Comparison of ENCODE assay signal across 14 mouse cellular contexts in the genomic region with DNA sequence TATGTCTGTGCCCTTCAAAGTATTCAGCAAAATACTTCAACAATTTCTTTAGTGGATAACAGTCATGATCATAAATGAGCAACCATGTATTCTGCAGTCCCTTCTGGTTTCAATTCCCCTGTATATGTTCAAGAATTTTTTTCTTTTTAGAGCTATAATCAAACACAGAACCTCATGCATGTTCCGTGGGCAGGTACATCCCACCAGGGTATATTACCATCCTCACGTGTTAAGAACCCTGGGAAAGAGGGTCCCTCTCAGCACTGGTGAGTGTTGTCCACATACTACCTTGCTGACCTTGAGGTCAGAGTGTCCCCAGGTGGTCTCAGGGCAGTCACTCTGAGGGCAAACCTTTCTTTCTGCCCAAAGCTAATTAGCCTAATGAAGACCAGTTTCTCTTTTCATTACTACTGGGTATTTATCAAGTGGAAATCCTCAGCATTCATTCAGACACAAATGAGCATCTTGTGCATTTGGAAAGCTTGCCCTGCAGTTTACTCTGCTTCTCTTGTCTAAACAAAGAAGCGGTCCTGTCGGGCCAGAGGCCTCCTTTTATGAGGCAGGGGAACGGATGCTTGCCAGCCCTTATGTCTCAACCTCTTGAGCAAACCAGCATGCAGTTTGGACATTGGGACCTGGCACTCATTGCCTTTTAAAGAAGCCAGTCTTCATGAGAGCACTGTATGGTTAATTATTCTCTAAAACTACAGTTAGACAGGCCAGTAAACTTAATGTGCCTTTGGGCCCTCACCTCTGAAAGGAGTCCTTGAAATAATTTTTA.
A peak's percentile ranks its signal among the peaks of the same experiment; 100 is the strongest.
DNase-seq lines count a peak whose midpoint lies in the region; ATAC-seq and TF ChIP-seq lines count a peak whose summit lies in the region.
"Had no signal": no experiment of that assay in that cellular context is flagged by ENCODE, and none has a peak within 500 bp of the region (broad histone marks: within the 10 kb centered on the region; RNA-seq: fewer than 3 reads in every experiment).

No protein-coding gene starts in this region.

- H3K4me1 ChIP-seq in testis, adult 2 months (ENCODE audit: control insufficient read depth, insufficient read depth, low read length), result no peaks in the 10 kb centered on the region
- H3K4me1 ChIP-seq in kidney, adult 2 months (ENCODE audit: control insufficient read depth, insufficient read depth, low read length), result peaks cover 5% of the 10 kb centered on the region
- H3K4me1 ChIP-seq in limb, embryonic 13.5 days, result peaks cover 14% of the 10 kb centered on the region
- H3K4me1 ChIP-seq: liver, embryonic 15.5 days; stomach, embryonic 15.5 days had no signal

- H3K4me2 ChIP-seq in limb, embryonic 13.5 days (replicated peaks), result no peak overlapping the region
- H3K4me2 ChIP-seq: heart, embryonic 15.5 days; liver, embryonic 15.5 days; stomach, embryonic 15.5 days had no signal

- no peaks in the 10 kb centered on the region for H3K36me3 ChIP-seq in testis, adult 2 months (ENCODE audit: control insufficient read depth, insufficient read depth, low read length)
- no peaks in the 10 kb centered on the region for H3K36me3 ChIP-seq in kidney, adult 2 months (ENCODE audit: control insufficient read depth, insufficient read depth, low read length)
- no peaks in the 10 kb centered on the region for H3K36me3 ChIP-seq in limb, embryonic 13.5 days
- H3K36me3 ChIP-seq: G1E; heart, embryonic 15.5 days; liver, embryonic 15.5 days; stomach, embryonic 15.5 days had no signal

- H3K27me3 ChIP-seq in testis, adult 2 months (ENCODE audit: control insufficient read depth, insufficient read depth, low read length), result no peaks in the 10 kb centered on the region
- H3K27me3 ChIP-seq in kidney, adult 2 months (replicated peaks; ENCODE audit: control insufficient read depth, insufficient read depth, low read length), result no peaks in the 10 kb centered on the region; the same call in 1 of the 2 replicates
- no peaks in the 10 kb centered on the region for H3K27me3 ChIP-seq in limb, embryonic 13.5 days
- H3K27me3 ChIP-seq: liver, embryonic 15.5 days; stomach, embryonic 15.5 days had no signal

- H3K9me3 ChIP-seq in limb, embryonic 13.5 days, result no peaks in the 10 kb centered on the region
- H3K9me3 ChIP-seq: G1E; heart, embryonic 15.5 days; liver, embryonic 15.5 days; stomach, embryonic 15.5 days had no signal

- peak overlapping the region; percentile 0; the same call in 1 of the 2 replicates for H3K4me3 ChIP-seq in testis, adult 2 months (ENCODE audit: control insufficient read depth, low read depth, low read length)
- H3K4me3 ChIP-seq in kidney, adult 2 months (ENCODE audit: insufficient read depth, low read depth, low read length), result no peak overlapping the region
- H3K4me3 ChIP-seq in limb, embryonic 13.5 days, result no peak overlapping the region
- H3K4me3 ChIP-seq: heart, embryonic 15.5 days; layer of hippocampus, adult 2 months; liver, embryonic 15.5 days; stomach, embryonic 15.5 days had no signal

- DNase-seq in layer of hippocampus, adult 8-10 months (ENCODE audit: low spot score in 2 of 2), result peak; percentile 14 to 30
- DNase-seq in layer of hippocampus, adult 11-12 months (ENCODE audit: low spot score), result no peak
- DNase-seq in testis, postnatal 10 days (ENCODE audit: low spot score), result no peak
- peak; percentile 90 for DNase-seq in kidney, adult 2 months
- no peak for DNase-seq in cerebellum, adult 8-10 months
- no peak for DNase-seq in thymus, postnatal 14 days
- DNase-seq: cerebellum, postnatal 25 days had no signal

- H3K27ac ChIP-seq in testis, adult 2 months (ENCODE audit: control insufficient read depth, insufficient read depth, low read depth, low read length), result no peak overlapping the region
- H3K27ac ChIP-seq in kidney, adult 2 months (ENCODE audit: insufficient read depth, low read depth, low read length), result peak overlapping the region; percentile 55; the same call in 1 of the 2 replicates
- H3K27ac ChIP-seq in limb, embryonic 13.5 days, result peak overlapping the region; percentile 39; the same call in 1 of the 2 replicates
- H3K27ac ChIP-seq: heart, embryonic 15.5 days; layer of hippocampus, adult 2 months; liver, embryonic 15.5 days; stomach, embryonic 15.5 days had no signal

- 39% methylated on average over 5 of the region's 5 CpGs for WGBS in kidney, adult 2 months
- WGBS in limb, embryonic 13.5 days, result 16% methylated on average over 5 of the region's 5 CpGs

- no peak for TF ChIP-seq POLR2A in testis, adult 2 months (IDR thresholded peaks at IDR 0.05; ENCODE audit: control insufficient read depth, low read depth, low read length)
- no peak for TF ChIP-seq POLR2A in kidney, adult 2 months (IDR thresholded peaks at IDR 0.05; ENCODE audit: low read depth, low read length)

- ATAC-seq in limb, embryonic 13.5 days (ENCODE audit: low FRiP score, low read depth), result peak; percentile 19; the same call in 1 of the 2 replicates

- TF ChIP-seq CTCF in testis, adult 2 months (IDR thresholded peaks at IDR 0.05; ENCODE audit: control insufficient read depth, insufficient read depth, insufficient replicate concordance, low read depth, low read length), result no peak
- TF ChIP-seq CTCF in kidney, adult 2 months (conservative IDR thresholded peaks at IDR 0.05; ENCODE audit: insufficient read depth, insufficient read length, low read depth, low read length), result no peak

- H3K9ac ChIP-seq in limb, embryonic 13.5 days, result no peak overlapping the region
- H3K9ac ChIP-seq: heart, embryonic 15.5 days; liver, embryonic 15.5 days; stomach, embryonic 15.5 days had no signal

Comparison
In these comparisons a context has a peak if more than half of its experiments do, and no peak if none do; other contexts are left out.
1. DNase-seq: peak in layer of hippocampus, adult 8-10 months (2 of 2) and kidney, adult 2 months (single experiment); none in layer of hippocampus, adult 11-12 months (single experiment), testis, postnatal 10 days (single experiment), cerebellum, adult 8-10 months (single experiment) and thymus, postnatal 14 days (single experiment).